12 mouse cellular contexts compared by ENCODE assay signal in genomic region chrX:20587968-20588367, GRCm38 (mm10). TPM values are rescaled to one million over a fixed set of nuclear protein-coding genes. Genes with fewer than 3 reads are reported as not detected.
DNase-seq lines count a peak whose midpoint lies in the region; ATAC-seq and TF ChIP-seq lines count a peak whose summit lies in the region.
"Had no signal": no experiment of that assay in that cellular context is flagged by ENCODE, and none has a peak within 500 bp of the region (broad histone marks: within the 10 kb centered on the region; RNA-seq: fewer than 3 reads in every experiment).

No protein-coding gene starts in this region.

- H3K4me2 ChIP-seq in hindbrain, embryonic 11.5 days (replicated peaks; ENCODE audit: low read depth, low read length) = no peak overlapping the region
- H3K4me2 ChIP-seq in hindbrain, embryonic 13.5 days = no peak overlapping the region
- no peak overlapping the region for H3K4me2 ChIP-seq in lung, embryonic 14.5 days
- no peak overlapping the region for H3K4me2 ChIP-seq in hindbrain, postnatal 0 days (ENCODE audit: low read depth, low read length)

- TF ChIP-seq CTCF in lung, embryonic 14.5 days (IDR thresholded peaks at IDR 0.05; ENCODE audit: low read depth) = peak; percentile 26; the same call in 1 of the 2 replicates
- TF ChIP-seq CTCF in hindbrain, postnatal 0 days (IDR thresholded peaks at IDR 0.05; ENCODE audit: low read depth) = peak; percentile 48

- peak; percentile 19 for DNase-seq in hindbrain, embryonic 11.5 days (ENCODE audit: low spot score)
- peak; percentile 46 for DNase-seq in lung, embryonic 14.5 days
- no peak for DNase-seq in lung, postnatal 4 days
- DNase-seq in ES-CJ7 (ENCODE audit: low read depth, low spot score) = peak; percentile 3
- peak; percentile 9 for DNase-seq in hindbrain, postnatal 0 days (ENCODE audit: low spot score)
- DNase-seq: adrenal gland, adult 8-10 months; heart, postnatal 4 days; left cerebral cortex, postnatal 4 days; right cerebral cortex, adult 18-20 months had no signal

- no peaks in the 10 kb centered on the region for H3K9me3 ChIP-seq in hindbrain, embryonic 11.5 days (ENCODE audit: control insufficient read depth, low read length)
- no peaks in the 10 kb centered on the region for H3K9me3 ChIP-seq in hindbrain, embryonic 13.5 days
- no peaks in the 10 kb centered on the region for H3K9me3 ChIP-seq in lung, embryonic 14.5 days (ENCODE audit: low read depth, low read length)
- H3K9me3 ChIP-seq in hindbrain, postnatal 0 days (ENCODE audit: low read length) = no peaks in the 10 kb centered on the region

- WGBS in hindbrain, embryonic 11.5 days = 21% methylated on average over 4 of the region's 4 CpGs
- WGBS in hindbrain, embryonic 13.5 days = 30% methylated on average over 4 of the region's 4 CpGs
- 17% methylated on average over 4 of the region's 4 CpGs for whole genome bisulfite sequencing in lung, embryonic 14.5 days
- 29% methylated on average over 4 of the region's 4 CpGs for WGBS in hindbrain, postnatal 0 days

- H3K27ac ChIP-seq in hindbrain, embryonic 11.5 days (ENCODE audit: low read depth, low read length) = no peak overlapping the region
- H3K27ac ChIP-seq in hindbrain, embryonic 13.5 days = no peak overlapping the region
- H3K27ac ChIP-seq in lung, embryonic 14.5 days (ENCODE audit: low read depth) = no peak overlapping the region
- H3K27ac ChIP-seq in hindbrain, postnatal 0 days = no peak overlapping the region

- ATAC-seq in hindbrain, embryonic 11.5 days (ENCODE audit: low FRiP score) = no peak
- ATAC-seq in hindbrain, embryonic 13.5 days (ENCODE audit: low FRiP score) = no peak
- no peak for ATAC-seq in lung, embryonic 14.5 days (ENCODE audit: insufficient read depth)
- no peak for ATAC-seq in hindbrain, postnatal 0 days
- ATAC-seq in megakaryocyte-erythroid progenitor cell, adult 5-6 weeks (replicated peaks; ENCODE audit: low FRiP score, low TSS enrichment, poor library complexity, severe bottlenecking) = no peak

- H3K4me1 ChIP-seq in hindbrain, embryonic 11.5 days (replicated peaks; ENCODE audit: control insufficient read depth, insufficient read depth, low read length) = no peaks in the 10 kb centered on the region
- H3K4me1 ChIP-seq in hindbrain, embryonic 13.5 days (replicated peaks) = no peaks in the 10 kb centered on the region
- H3K4me1 ChIP-seq in lung, embryonic 14.5 days (ENCODE audit: insufficient read depth) = no peaks in the 10 kb centered on the region
- H3K4me1 ChIP-seq in hindbrain, postnatal 0 days (ENCODE audit: insufficient read depth, low read length) = no peaks in the 10 kb centered on the region

- H3K4me3 ChIP-seq in hindbrain, embryonic 11.5 days (ENCODE audit: low read depth, low read length) = no peak overlapping the region
- H3K4me3 ChIP-seq in hindbrain, embryonic 13.5 days = no peak overlapping the region
- H3K4me3 ChIP-seq in lung, embryonic 14.5 days (ENCODE audit: low read depth, low read length) = no peak overlapping the region
- H3K4me3 ChIP-seq in hindbrain, postnatal 0 days (ENCODE audit: low read length) = no peak overlapping the region

- no peak overlapping the region for H3K9ac ChIP-seq in hindbrain, embryonic 11.5 days (ENCODE audit: low read depth, low read length)
- H3K9ac ChIP-seq in hindbrain, embryonic 13.5 days = no peak overlapping the region
- no peak overlapping the region for H3K9ac ChIP-seq in lung, embryonic 14.5 days
- no peak overlapping the region for H3K9ac ChIP-seq in hindbrain, postnatal 0 days (replicated peaks; ENCODE audit: low read length)

- no peaks in the 10 kb centered on the region for H3K27me3 ChIP-seq in hindbrain, embryonic 11.5 days (ENCODE audit: control insufficient read depth, insufficient read depth, low read length)
- H3K27me3 ChIP-seq in hindbrain, embryonic 13.5 days = no peaks in the 10 kb centered on the region
- no peaks in the 10 kb centered on the region for H3K27me3 ChIP-seq in lung, embryonic 14.5 days (ENCODE audit: insufficient read depth, low read length)
- no peaks in the 10 kb centered on the region for H3K27me3 ChIP-seq in hindbrain, postnatal 0 days (ENCODE audit: insufficient read depth, low read length)

- H3K36me3 ChIP-seq in hindbrain, embryonic 11.5 days (ENCODE audit: control insufficient read depth, insufficient read depth, low read length) = no peaks in the 10 kb centered on the region
- no peaks in the 10 kb centered on the region for H3K36me3 ChIP-seq in hindbrain, embryonic 13.5 days
- H3K36me3 ChIP-seq in lung, embryonic 14.5 days (ENCODE audit: insufficient read depth) = no peaks in the 10 kb centered on the region
- H3K36me3 ChIP-seq in hindbrain, postnatal 0 days (ENCODE audit: insufficient read depth, low read length) = no peaks in the 10 kb centered on the region

RNA-seq across cellular contexts. Expression of gene Rbm10, which starts 29.3 kb away (rescaled TPM):
- polyA plus RNA-seq in hindbrain, embryonic 11.5 days (2014; fragmentation: Nextera tagmentation; extraction: Ambion mirVana) = 55.7 and 64.3 TPM in 2 replicates
- polyA plus RNA-seq in hindbrain, embryonic 13.5 days (2015; fragmentation: Nextera tagmentation; extraction: Ambion mirVana) = 63.5 and 63.9 TPM in 2 replicates
- 69.8 and 75.1 TPM in 2 replicates for polyA plus RNA-seq in lung, embryonic 14.5 days (2014; fragmentation: Nextera tagmentation; extraction: Ambion mirVana)
- 58.4 and 64.2 TPM in 2 replicates for total RNA-seq in hindbrain, postnatal 0 days (2014; rRNA removed)
- 28.9 and 29.5 TPM in 2 replicates for polyA plus RNA-seq in hindbrain, postnatal 0 days (2015; fragmentation: Nextera tagmentation; extraction: Ambion mirVana)
- 45.7 and 53.3 TPM in 2 replicates for total RNA-seq in megakaryocyte-erythroid progenitor cell, adult 5-6 weeks (2014; fragmentation: Nextera tagmentation)
- 82.8 and 85.8 TPM in 2 replicates for total RNA-seq in megakaryocyte-erythroid progenitor cell, adult 5-6 weeks (2017)

RNA-seq across cellular contexts. Expression of gene Ndufb11, which starts 29.5 kb away (rescaled TPM):
- polyA plus RNA-seq in hindbrain, embryonic 11.5 days (2014; fragmentation: Nextera tagmentation; extraction: Ambion mirVana) = 200 and 208 TPM in 2 replicates
- 220 and 231 TPM in 2 replicates for polyA plus RNA-seq in hindbrain, embryonic 13.5 days (2015; fragmentation: Nextera tagmentation; extraction: Ambion mirVana)
- polyA plus RNA-seq in lung, embryonic 14.5 days (2014; fragmentation: Nextera tagmentation; extraction: Ambion mirVana) = 243 and 245 TPM in 2 replicates
- total RNA-seq in hindbrain, postnatal 0 days (2014; rRNA removed) = 94.3 and 150 TPM in 2 replicates
- polyA plus RNA-seq in hindbrain, postnatal 0 days (2015; fragmentation: Nextera tagmentation; extraction: Ambion mirVana) = 325 and 336 TPM in 2 replicates
- 119 and 157 TPM in 2 replicates for total RNA-seq in megakaryocyte-erythroid progenitor cell, adult 5-6 weeks (2014; fragmentation: Nextera tagmentation)
- total RNA-seq in megakaryocyte-erythroid progenitor cell, adult 5-6 weeks (2017) = 53.5 and 68.7 TPM in 2 replicates

RNA-seq across cellular contexts. Expression of gene Rgn, which starts 38.4 kb away (rescaled TPM):
- 0.20 TPM in 1 of 2 replicates, not detected in the other for polyA plus RNA-seq in hindbrain, embryonic 11.5 days (2014; fragmentation: Nextera tagmentation; extraction: Ambion mirVana)
- polyA plus RNA-seq in hindbrain, embryonic 13.5 days (2015; fragmentation: Nextera tagmentation; extraction: Ambion mirVana) = 0.56 and 0.57 TPM in 2 replicates
- polyA plus RNA-seq in lung, embryonic 14.5 days (2014; fragmentation: Nextera tagmentation; extraction: Ambion mirVana) = 1.9 and 2.0 TPM in 2 replicates
- 0.25 TPM in 1 of 2 replicates, not detected in the other for total RNA-seq in hindbrain, postnatal 0 days (2014; rRNA removed)
- 1.0 and 1.3 TPM in 2 replicates for polyA plus RNA-seq in hindbrain, postnatal 0 days (2015; fragmentation: Nextera tagmentation; extraction: Ambion mirVana)
- total RNA-seq in megakaryocyte-erythroid progenitor cell, adult 5-6 weeks (2014; fragmentation: Nextera tagmentation) = not detected in 2 replicates
- not detected in 2 replicates for total RNA-seq in megakaryocyte-erythroid progenitor cell, adult 5-6 weeks (2017)
- total RNA-seq: monocyte, adult 5-6 weeks had no signal

Comparison
In these comparisons a context has a peak if more than half of its experiments do, and no peak if none do; other contexts are left out.
1. DNase-seq: peak in hindbrain, embryonic 11.5 days (single experiment), lung, embryonic 14.5 days (single experiment), ES-CJ7 (single experiment) and hindbrain, postnatal 0 days (single experiment); none in lung, postnatal 4 days (0 of 2).